Mouse (Mus musculus) hindbrain, embryonic 15.5 days (tissue): Measurements from ENCODE around the gene Pank2. TPM values are rescaled to one million over a fixed set of nuclear protein-coding genes. Genes with fewer than 3 reads are reported as not detected.
"Not testable (repeated sequence)": the region's sequence is repeated elsewhere in the genome, so short reads cannot be mapped to it uniquely, and the experiment has no call there.

Experiments used
- ATAC-seq: fragments of 200-750 bp; cut with Nextera tagmentation; 2 replicates; pipeline ENCODE4 v1.8.0; 2017; ENCODE audit warnings: low read depth, moderate number of reproducible peaks, moderate TSS enrichment; ENCODE audit not compliant: low FRiP score
- H3K27ac ChIP-seq: fragments of 300-500 bp; sonication (generic); replicated peaks from 2 replicates; pipeline ENCODE4 v1.5.1; 2015; ENCODE audit warnings: mild to moderate bottlenecking, inconsistent platforms
- H3K27me3 ChIP-seq: fragments of 300-500 bp; sonication (generic); 2 replicates; pipeline ENCODE4 v1.6.1; 2015; ENCODE audit warnings: control low read depth, inconsistent platforms
- H3K36me3 ChIP-seq: fragments of 300-500 bp; sonication (generic); 2 replicates; pipeline ENCODE4 v1.6.1; 2015; ENCODE audit warnings: control low read depth, inconsistent platforms
- H3K4me1 ChIP-seq: fragments of 300-500 bp; sonication (generic); replicated peaks from 2 replicates; pipeline ENCODE4 v1.6.1; 2015; ENCODE audit warnings: control low read depth, inconsistent platforms
- H3K4me2 ChIP-seq: fragments of 300-500 bp; sonication (generic); 2 replicates; pipeline ENCODE4 v1.6.1; 2015; ENCODE audit warnings: moderate library complexity, mild to moderate bottlenecking, inconsistent platforms
- H3K4me3 ChIP-seq: fragments of 300-500 bp; sonication (generic); 2 replicates; pipeline ENCODE4 v1.5.1; 2015; ENCODE audit warnings: mild to moderate bottlenecking, inconsistent platforms
- H3K9ac ChIP-seq: fragments of 300-500 bp; sonication (generic); 2 replicates; pipeline ENCODE4 v1.6.1; 2015; ENCODE audit warnings: inconsistent platforms
- H3K9me3 ChIP-seq: fragments of 300-500 bp; sonication (generic); 2 replicates; pipeline ENCODE4 v1.6.1; 2016; ENCODE audit warnings: control low read depth, inconsistent platforms
- WGBS: fragments of 180-500 bp; shearing (Covaris S2); methylation state at CpG from one replicate; pipeline ENCODE4 v1.1.7; 2015; 5-methylcytosine and 5-hydroxymethylcytosine counted together
- polyA plus RNA-seq: library from polyadenylated mRNA; unstranded; fragments of >200 nt; fragmentation: Nextera tagmentation; extraction: Ambion mirVana; gene quantifications from 2 replicates; pipeline ENCODE4 v1.2.1, GENCODE M21; 2015

The Pank2 gene
- polyA plus RNA-seq, 1 experiment from 2014 or later: 25.2 TPM

DNA sequence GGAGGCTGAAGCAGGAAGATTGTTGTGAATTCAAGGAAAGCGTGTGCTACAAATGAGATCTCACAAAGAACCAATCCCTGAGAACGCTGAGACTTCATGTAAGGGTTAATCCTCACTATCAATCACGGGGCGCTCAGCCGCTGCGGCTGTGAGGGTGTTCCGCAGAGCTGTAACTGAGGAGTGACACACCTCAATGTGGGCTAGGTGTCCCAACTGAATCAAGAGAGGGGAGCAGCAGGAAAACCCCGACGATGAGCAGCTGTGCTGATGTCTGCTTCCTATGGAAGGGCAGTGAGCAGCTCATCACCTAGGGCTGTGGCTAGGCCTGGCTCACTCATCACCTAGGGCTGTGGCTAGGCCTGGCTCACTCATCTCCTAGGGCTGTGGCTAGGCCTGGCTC lies 42.2 kb downstream of the Pank2 start:
- Histone ChIP-seq H3K4me2 (no peak overlapping the region), H3K27me3 (no peaks in the 10 kb centered on the region), H3K4me3 (no peak overlapping the region), H3K9me3 (no peaks in the 10 kb centered on the region), H3K4me1 (no peaks in the 10 kb centered on the region), H3K36me3 (peaks cover 33% of the 10 kb centered on the region), H3K9ac (no peak overlapping the region), H3K27ac (no peak overlapping the region)
- no peak for ATAC-seq
- 87% methylated on average over 9 of the region's 9 CpGs for WGBS

DNA sequence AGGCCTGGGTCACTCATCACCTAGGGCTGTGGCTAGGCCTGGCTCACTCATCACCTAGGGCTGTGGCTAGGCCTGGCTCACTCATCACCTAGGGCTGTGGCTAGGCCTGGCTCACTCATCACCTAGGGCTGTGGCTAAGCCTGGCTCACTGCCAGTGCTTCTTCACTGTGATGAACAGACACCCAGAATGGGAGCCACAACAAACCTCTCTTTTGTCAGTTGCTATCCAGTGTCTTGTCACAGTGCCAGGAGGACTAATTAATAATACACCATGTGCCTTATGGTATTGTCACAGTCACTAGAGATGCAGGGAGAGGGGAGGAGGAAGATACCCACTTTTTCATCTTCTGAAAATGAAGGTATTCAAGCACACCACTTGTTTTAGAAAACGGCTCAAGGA lies 42.9 kb downstream of the Pank2 start:
- 68% methylated on average over 1 of the region's 1 CpGs for WGBS
- H3K4me2 ChIP-seq, H3K4me3 ChIP-seq, H3K4me1 ChIP-seq, H3K27ac ChIP-seq, ATAC-seq, H3K9me3 ChIP-seq, H3K9ac ChIP-seq, H3K27me3 ChIP-seq: not testable (repeated sequence)
- peaks cover 33% of the 10 kb centered on the region for H3K36me3 ChIP-seq

GRCm38 (mm10) chr2:131307391-131307790 lies 45.1 kb downstream of the Pank2 start:
- H3K9me3 ChIP-seq: no peaks in the 10 kb centered on the region
- H3K27me3 ChIP-seq: no peaks in the 10 kb centered on the region
- 79% methylated on average over 5 of the region's 5 CpGs for WGBS
- no peak for ATAC-seq
- no peaks in the 10 kb centered on the region for H3K4me1 ChIP-seq
- H3K36me3 ChIP-seq: peaks cover 34% of the 10 kb centered on the region
- H3K4me3 ChIP-seq: no peak overlapping the region
- H3K27ac ChIP-seq: no peak overlapping the region
- H3K9ac ChIP-seq: no peak overlapping the region
- no peak overlapping the region for H3K4me2 ChIP-seq

- no peak overlapping the region for H3K27ac ChIP-seq
- no peak for ATAC-seq
- 58% methylated on average over 2 of the region's 2 CpGs for WGBS
Observed at GRCm38 (mm10) chr2:131307822-131308221, 45.5 kb downstream of the Pank2 start.

DNA sequence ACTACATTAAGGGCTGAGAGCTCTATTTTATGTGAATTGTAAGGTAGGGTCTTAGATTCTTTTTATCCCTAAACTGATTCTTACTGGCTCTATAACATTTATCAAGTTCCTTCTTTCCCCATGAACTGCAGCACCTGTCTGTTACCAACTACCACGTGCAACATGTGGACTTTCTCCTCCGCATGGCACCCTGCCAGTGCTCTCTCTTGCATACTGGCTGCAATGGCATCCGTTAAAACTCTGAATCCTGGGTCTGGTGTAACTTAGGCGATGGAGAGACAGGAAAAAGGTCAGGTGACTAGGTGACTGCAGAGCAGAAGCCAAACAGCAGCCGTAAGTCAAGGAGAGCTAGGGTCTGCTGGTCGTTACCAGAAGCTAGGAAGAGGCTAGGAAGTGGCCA lies 47.0 kb downstream of the Pank2 start:
- no peak for ATAC-seq
- 78% methylated on average over 6 of the region's 6 CpGs for WGBS

More at GRCm38 (mm10) chr2:131307822-131308221, 45.5 kb downstream of the Pank2 start:
- Histone ChIP-seq H3K36me3 (peaks cover 30% of the 10 kb centered on the region), H3K9me3 (no peaks in the 10 kb centered on the region), H3K4me2 (no peak overlapping the region), H3K4me1 (no peaks in the 10 kb centered on the region), H3K27me3 (no peaks in the 10 kb centered on the region), H3K4me3 (no peak overlapping the region), H3K9ac (no peak overlapping the region)

DNA sequence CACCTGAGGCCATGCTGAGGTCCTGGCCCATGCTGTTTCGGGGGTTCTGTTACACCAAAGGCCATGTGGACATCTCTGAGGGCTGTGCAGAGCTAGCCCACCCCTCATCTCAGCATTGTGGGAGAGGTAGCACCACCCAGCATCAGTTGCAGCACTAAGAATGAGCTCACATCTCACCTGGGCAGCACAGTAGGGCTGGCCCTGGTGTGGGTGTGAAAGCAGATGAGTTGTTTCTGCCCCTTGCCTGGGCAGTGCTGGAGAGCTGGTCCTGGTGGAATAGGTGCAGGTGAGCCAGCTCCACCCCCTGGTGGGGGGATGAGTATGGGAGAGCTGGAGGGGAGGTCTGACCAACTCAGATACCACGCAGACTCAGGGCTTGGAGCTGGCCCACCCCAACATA lies 53.9 kb downstream of the Pank2 start:
- peak; percentile 68; the same call in 1 of the 2 replicates for ATAC-seq
- H3K4me2 ChIP-seq: no peak overlapping the region
- no peaks in the 10 kb centered on the region for H3K4me1 ChIP-seq
- no peaks in the 10 kb centered on the region for H3K27me3 ChIP-seq
- WGBS: 90% methylated on average over 2 of the region's 2 CpGs
- H3K9ac ChIP-seq: no peak overlapping the region
- no peaks in the 10 kb centered on the region for H3K9me3 ChIP-seq
- no peak overlapping the region for H3K27ac ChIP-seq
- no peak overlapping the region for H3K4me3 ChIP-seq
- peaks cover 4% of the 10 kb centered on the region; the same call in 1 of the 2 replicates for H3K36me3 ChIP-seq

More for the DNA sequence above, 47.0 kb downstream of the Pank2 start:
- no peak overlapping the region for H3K27ac ChIP-seq
- peaks cover 19% of the 10 kb centered on the region for H3K36me3 ChIP-seq
- no peak overlapping the region for H3K4me2 ChIP-seq
- H3K9ac ChIP-seq: no peak overlapping the region
- no peaks in the 10 kb centered on the region for H3K4me1 ChIP-seq
- no peak overlapping the region for H3K4me3 ChIP-seq
- no peaks in the 10 kb centered on the region for H3K27me3 ChIP-seq
- H3K9me3 ChIP-seq: no peaks in the 10 kb centered on the region

GRCm38 (mm10) chr2:131319401-131319800 lies 57.1 kb downstream of the Pank2 start:
- ATAC-seq: no peak
- H3K4me2 ChIP-seq: no peak overlapping the region
- WGBS: 76% methylated on average over 6 of the region's 6 CpGs
- no peak overlapping the region for H3K4me3 ChIP-seq
- no peak overlapping the region for H3K9ac ChIP-seq
- H3K27me3 ChIP-seq: no peaks in the 10 kb centered on the region
- no peaks in the 10 kb centered on the region for H3K4me1 ChIP-seq
- no peak overlapping the region for H3K27ac ChIP-seq
- no peaks in the 10 kb centered on the region for H3K36me3 ChIP-seq
- H3K9me3 ChIP-seq: no peaks in the 10 kb centered on the region

DNA sequence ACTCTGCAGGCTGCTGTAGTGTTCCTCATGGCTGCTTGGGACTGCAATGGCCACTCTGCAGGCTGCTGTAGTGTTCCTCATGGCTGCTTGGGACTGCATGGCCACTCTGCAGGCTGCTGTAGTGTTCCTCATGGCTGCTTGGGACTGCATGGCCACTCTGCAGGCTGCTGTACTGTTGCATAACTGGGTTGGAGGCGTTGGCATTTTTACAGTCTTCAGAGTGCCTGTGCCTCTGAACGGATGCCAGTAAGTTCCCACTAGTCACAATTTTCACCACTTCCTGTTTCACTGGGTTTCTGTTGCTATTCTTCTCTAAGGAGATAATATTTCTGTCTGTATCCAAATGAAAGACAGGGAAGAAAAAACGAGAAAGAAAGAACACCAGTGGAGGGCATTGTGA lies 58.9 kb downstream of the Pank2 start:
- ATAC-seq, H3K27me3 ChIP-seq, H3K4me3 ChIP-seq, H3K27ac ChIP-seq, H3K9ac ChIP-seq, H3K36me3 ChIP-seq, H3K4me2 ChIP-seq, H3K4me1 ChIP-seq, H3K9me3 ChIP-seq: not testable (repeated sequence)
- WGBS: 73% methylated on average over 3 of the region's 3 CpGs

GRCm38 (mm10) chr2:131323675-131324074 lies 61.4 kb downstream of the Pank2 start:
- Histone ChIP-seq H3K9ac (no peak overlapping the region), H3K4me2 (no peak overlapping the region), H3K4me3 (no peak overlapping the region), H3K27me3 (no peaks in the 10 kb centered on the region), H3K9me3 (no peaks in the 10 kb centered on the region), H3K4me1 (no peaks in the 10 kb centered on the region; the same call in 1 of the 2 replicates), H3K27ac (no peak overlapping the region), H3K36me3 (no peaks in the 10 kb centered on the region)
- 79% methylated on average over 1 of the region's 1 CpGs for WGBS
- no peak for ATAC-seq

GRCm38 (mm10) chr2:131326044-131326443 lies 63.7 kb downstream of the Pank2 start:
- WGBS: 68% methylated on average over 3 of the region's 3 CpGs
- no peaks in the 10 kb centered on the region; the same call in 1 of the 2 replicates for H3K4me1 ChIP-seq

GRCm38 (mm10) chr2:131328981-131329380 lies 66.7 kb downstream of the Pank2 start:
- H3K4me1 ChIP-seq: no peaks in the 10 kb centered on the region; the same call in 1 of the 2 replicates
- H3K27me3 ChIP-seq: no peaks in the 10 kb centered on the region
- no peak for ATAC-seq
- no peak overlapping the region for H3K9ac ChIP-seq
- no peak overlapping the region for H3K4me3 ChIP-seq
- WGBS: 96% methylated on average over 1 of the region's 1 CpGs
- no peaks in the 10 kb centered on the region for H3K36me3 ChIP-seq
- no peaks in the 10 kb centered on the region for H3K9me3 ChIP-seq
- H3K4me2 ChIP-seq: no peak overlapping the region
- H3K27ac ChIP-seq: no peak overlapping the region

More at GRCm38 (mm10) chr2:131326044-131326443, 63.7 kb downstream of the Pank2 start:
- no peak overlapping the region for H3K4me3 ChIP-seq
- H3K27ac ChIP-seq: no peak overlapping the region
- no peak for ATAC-seq
- H3K27me3 ChIP-seq: no peaks in the 10 kb centered on the region
- H3K36me3 ChIP-seq: no peaks in the 10 kb centered on the region
- no peaks in the 10 kb centered on the region for H3K9me3 ChIP-seq
- no peak overlapping the region for H3K9ac ChIP-seq
- H3K4me2 ChIP-seq: no peak overlapping the region

DNA sequence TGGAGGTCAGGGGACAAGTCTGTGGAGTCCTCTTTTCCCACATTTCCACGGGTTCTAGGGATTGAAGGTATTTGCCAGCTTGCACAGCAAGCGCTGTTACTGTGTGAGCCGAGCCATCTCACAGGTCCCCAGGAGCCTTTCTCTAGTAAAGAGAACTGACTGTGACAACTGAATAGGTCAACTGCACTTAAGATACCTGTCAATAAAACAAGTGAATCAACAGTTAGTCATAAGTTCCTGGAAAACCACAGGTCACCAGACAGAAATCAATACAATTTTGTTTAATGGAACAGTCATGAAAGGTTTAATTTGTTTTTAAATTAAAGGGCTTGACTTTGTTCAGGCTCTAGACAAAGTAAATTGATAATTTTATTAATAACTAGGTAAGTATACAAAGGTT lies 68.3 kb downstream of the Pank2 start:
- Histone ChIP-seq H3K27ac (no peak overlapping the region), H3K4me3 (no peak overlapping the region), H3K4me2 (no peak overlapping the region), H3K4me1 (no peaks in the 10 kb centered on the region; the same call in 1 of the 2 replicates), H3K9ac (no peak overlapping the region), H3K36me3 (no peaks in the 10 kb centered on the region), H3K27me3 (no peaks in the 10 kb centered on the region), H3K9me3 (no peaks in the 10 kb centered on the region)
- ATAC-seq: no peak
- WGBS: 77% methylated on average over 3 of the region's 3 CpGs

DNA sequence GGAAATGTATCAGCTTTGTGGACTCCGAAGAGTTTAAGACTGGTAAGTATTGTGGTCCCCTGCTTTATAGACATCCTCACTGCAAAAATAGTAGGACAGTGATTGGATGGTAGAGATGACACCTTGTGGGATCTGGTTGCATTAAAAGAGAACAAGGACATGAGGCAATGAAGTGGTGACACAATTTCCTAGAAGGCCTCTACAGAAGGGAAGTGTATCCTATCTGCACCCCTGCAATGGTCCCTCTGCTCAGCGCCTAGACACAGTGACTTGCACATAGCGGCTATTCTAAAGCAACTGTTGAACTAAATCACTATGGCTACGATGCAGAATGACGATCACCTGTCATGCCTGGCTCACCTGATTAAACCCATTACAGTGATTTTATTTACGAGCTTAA lies 75.3 kb downstream of the Pank2 start:
- 0 out of 2 replicates have a peak, but pooled peaks have one; percentile 19 for ATAC-seq
- Histone ChIP-seq H3K27me3 (no peaks in the 10 kb centered on the region), H3K4me3 (no peak overlapping the region), H3K9me3 (no peaks in the 10 kb centered on the region), H3K27ac (no peak overlapping the region), H3K4me1 (peaks cover under 1% of the 10 kb centered on the region; the same call in 1 of the 2 replicates), H3K4me2 (no peak overlapping the region), H3K36me3 (no peaks in the 10 kb centered on the region), H3K9ac (no peak overlapping the region)
- 88% methylated on average over 6 of the region's 6 CpGs for WGBS
